Mouse (Mus musculus) adrenal gland (tissue): Measurements from ENCODE around the gene Nop9.

Experiments
- intact Hi-C: fragments of 180-260 bp; cut with DNase I; formaldehyde crosslinking; loops from one replicate; pipeline ENCODE4 v1.15.1; 2025
- long read RNA-seq, 2 experiments: library from polyadenylated mRNA; unstranded; transcript quantifications; one replicate each; pipeline ENCODE4 v2.0.0; 2020; ENCODE audit warnings: borderline replicate concordance in 1 of 2; ENCODE audit not compliant: insufficient replicate concordance in 1 of 2

Nop9 gene
- long read RNA-seq, experiment 1, transcript Nop9-201 (10 exons, 3,694 nt), result major isoform, 12 of 14 reads
- long read RNA-seq, experiment 1, partial matches to known transcripts, result 0 of 14 reads
- long read RNA-seq, experiment 1, other reads (novel, unspliced or antisense), result 2 of 14 reads
- long read RNA-seq, experiment 2, transcript Nop9-201 (10 exons, 3,694 nt), result major isoform, 26 of 32 reads
- long read RNA-seq, experiment 2, partial matches to known transcripts, result 3 of 32 reads
- long read RNA-seq, experiment 2, other reads (novel, unspliced or antisense), result 3 of 32 reads

DNA sequence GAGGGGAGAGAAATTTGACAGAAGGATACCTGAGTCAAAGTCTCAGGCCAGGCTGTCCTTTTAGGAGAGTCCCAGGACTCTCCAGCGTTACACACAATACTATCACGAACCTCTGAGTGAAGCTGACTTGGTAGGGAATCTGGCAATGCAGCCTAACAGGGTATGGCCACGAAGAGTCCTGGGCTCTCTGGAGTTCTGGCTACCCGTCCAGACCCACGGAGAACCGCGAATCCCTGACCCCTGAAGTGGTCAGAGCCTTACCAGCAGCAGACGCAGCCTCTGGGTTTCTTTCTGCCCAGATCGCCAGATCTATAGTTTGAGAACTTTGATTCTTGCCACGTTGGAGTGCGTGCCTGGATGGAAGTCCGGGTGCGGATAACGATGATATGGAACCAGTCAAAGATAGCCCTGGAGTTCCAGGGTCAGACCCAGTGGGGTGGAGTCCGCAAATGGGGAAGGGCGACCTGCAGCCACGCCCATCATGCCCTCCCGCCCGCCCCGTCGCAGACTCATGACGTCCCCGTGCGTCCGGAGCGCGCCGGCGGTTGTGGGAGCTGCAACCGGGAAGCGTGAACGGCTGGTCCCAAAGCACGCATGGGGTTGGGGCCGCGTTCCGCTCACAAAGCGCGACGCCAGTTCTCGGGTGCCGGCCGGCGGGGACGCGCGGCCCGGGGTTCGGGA, at the start of gene Nop9, which contains the start of gene Dhrs1:
Gene Nop9 (plus strand): TSS at position 514 of the 681 bp plus-strand sequence.
Gene Dhrs1 (minus strand): TSS at position 511 of the 681 bp plus-strand sequence.
- intact Hi-C loops, result loop anchor here (2.0 kb wide), 1 partner anchor 111 kb away; the partner anchor contains the start of gene Ipo4

DNA sequence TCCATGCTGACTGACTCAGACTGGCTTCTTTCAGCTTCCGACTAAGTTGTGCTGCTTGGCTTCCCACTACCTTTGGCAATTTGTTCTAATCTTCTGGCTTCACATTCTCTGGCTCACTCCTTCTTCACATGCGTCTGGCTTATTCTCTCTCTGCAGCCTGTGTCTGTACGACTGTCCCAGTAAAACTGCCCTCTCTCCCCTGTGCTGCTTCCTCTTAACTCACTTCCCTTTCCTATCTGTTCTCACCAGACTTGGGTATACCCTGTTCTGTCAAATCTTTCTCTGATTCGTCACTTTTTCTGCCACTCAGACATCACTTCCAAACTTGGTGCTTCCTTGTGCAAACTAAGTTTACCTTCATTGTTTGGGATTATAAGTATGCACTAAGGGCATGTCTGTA, 48.3 kb upstream of the Nop9 start:
- intact Hi-C loops, result no loop called here

DNA sequence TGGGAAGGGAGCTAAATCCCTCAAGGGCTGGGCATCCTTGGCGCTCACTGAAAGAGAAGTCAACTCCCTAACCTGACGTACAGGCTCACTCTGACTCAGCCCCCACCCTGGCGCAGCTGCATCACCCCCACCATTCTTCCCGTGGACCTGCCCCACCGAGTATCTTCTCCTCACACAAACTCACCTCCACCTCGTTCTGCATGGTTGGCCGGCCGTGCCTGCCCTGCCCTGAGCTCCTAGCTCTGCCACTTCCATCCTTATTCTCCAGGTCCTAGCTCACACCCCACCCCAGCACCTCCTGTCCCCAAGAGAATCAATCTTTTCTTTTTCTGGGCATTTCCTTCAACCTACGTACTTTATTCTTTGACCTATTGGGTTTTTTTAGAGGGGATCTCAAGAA, 44.4 kb upstream of the Nop9 start:
- intact Hi-C loops, result no loop called here

DNA sequence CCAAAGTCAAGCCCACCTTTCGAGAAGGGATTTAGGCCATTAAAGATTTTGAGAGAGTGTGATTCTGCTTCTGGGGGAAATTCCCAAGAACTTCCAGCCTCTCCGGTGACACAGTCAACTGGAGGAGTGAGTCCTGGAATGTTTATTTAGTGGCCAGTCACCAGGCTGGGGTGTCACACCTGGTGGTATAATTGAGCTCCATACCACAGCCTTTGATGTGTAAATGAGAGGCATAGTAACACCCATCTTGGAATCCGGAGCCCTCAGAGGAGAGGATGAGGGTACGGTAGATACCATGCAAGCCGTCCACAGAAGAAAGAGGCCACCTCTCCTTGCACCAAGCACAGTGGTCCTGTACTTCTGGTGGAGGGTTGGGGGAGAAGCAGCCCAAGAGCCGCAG, 42.7 kb upstream of the Nop9 start:
- intact Hi-C loops, result no loop called here

DNA sequence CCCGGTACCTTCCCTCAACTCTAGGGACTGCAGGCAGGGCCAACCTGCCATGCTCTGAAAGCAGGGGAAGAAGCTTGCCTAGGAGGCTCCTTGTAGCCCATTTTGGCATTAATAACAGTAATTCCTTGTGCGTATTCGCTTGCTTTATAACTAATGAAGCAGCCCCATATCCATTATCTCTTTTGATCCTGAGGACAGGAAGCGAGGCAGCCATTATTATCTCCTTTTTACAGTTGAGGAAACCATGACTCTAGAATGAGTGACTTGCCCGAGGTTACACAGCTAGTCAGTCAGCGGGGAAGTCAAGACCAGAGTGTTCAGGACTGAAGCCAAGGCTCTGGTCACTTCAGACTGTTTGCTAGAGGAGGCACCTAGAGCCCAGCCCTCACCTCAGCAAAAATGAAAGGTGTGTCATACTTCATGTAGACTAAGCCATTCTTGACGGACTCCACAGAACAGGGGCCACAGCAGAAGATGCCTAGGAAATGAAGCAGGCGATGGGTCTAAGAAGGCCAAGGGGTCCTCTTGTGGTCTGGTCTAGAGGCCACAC, 39.4 kb upstream of the Nop9 start:
- intact Hi-C loops, result no loop called here

DNA sequence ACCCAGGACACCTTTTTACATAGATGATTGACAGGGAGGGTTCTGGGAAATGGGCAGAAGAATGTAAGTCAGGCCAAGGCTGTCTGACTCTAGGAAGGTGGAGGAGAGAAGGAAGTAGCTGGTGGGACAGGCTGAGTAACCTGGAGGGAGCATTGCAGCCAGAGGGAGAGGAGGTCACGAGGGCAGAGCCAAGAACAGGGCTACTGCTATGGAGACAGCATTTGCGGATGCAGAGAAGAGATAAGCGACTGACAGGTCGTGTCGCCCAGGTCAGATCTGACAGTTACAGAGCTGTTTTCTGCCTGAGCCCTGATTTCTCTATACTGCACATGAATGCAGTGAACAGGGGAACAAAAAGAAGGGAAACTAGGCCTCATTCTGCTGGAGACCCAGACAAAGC, 38.1 kb upstream of the Nop9 start:
- intact Hi-C loops, result no loop called here

DNA sequence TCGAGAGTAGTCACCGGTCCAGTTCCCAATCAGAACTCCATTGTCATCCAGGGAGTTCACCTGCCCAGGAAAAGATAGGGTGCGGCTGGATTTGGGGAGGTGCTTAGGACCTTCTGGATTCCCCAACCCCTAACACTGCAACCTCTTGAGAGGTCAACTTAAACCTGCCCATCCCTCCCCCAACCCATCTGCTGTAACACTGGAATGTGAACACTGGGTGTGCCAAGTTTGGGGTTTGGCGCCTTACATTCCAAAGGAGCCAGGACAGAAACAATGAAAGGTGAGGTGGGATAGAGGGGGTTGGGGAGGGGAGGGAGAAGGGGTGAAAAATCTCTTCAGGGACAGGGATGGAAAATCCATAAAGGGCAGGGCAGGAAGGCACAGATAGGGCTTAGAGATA, 36.0 kb upstream of the Nop9 start:
- intact Hi-C loops, result no loop called here

DNA sequence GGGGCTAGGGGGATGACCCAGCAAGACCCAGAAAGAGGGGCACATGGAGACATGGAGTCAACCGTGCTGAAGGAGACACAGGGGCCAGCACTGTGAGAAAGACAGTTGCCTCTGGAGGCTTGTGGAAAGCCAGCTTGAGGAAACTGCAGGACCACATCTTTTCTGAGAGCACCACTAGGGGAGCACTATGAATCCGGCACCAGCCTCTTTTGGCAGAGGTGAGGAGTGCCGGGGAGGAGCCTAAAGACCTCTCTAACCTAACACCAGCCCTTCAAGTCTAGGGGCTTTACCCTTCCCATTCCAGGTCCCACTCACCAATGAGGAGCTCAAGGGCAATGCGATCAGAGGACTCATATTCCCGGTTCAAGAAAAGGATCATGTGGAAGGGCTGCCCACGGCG, 33.7 kb upstream of the Nop9 start:
- intact Hi-C loops, result no loop called here

DNA sequence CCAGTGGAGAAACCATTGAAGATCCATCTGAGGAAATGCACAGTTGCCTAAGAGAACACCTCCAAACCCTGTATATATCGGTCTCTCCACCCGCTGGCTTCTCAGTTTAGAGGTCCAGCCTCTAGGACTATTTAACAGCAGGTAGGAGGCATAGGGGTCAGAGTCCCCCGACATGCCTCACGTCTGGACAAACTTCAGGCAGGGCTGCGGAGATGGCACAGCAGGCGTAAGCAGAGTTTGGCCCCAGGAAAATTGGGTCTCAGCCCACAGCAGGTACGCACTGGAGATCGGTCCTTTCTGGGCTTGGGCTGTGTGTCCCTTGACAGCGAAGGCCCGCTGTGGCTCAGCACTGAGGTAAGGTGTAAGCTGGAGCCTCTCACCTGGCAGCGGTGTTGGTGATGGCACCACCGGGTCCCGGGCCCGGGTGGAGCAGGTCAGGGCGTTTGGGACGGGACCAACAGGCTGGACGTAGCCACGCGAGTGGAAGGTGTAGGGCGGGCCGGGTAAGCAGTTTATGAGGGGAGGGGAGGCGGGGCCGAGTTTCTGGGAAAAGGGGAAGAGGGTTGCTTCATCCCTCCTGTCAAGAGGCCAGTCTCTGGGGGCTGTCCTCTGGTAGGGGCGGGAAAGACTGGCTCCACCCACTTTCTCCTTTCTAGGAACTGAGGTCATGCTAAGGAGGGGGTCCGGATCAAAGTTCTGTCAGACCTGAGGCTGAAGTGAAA, 32.3 kb upstream of the Nop9 start:
- intact Hi-C loops, result no loop called here

DNA sequence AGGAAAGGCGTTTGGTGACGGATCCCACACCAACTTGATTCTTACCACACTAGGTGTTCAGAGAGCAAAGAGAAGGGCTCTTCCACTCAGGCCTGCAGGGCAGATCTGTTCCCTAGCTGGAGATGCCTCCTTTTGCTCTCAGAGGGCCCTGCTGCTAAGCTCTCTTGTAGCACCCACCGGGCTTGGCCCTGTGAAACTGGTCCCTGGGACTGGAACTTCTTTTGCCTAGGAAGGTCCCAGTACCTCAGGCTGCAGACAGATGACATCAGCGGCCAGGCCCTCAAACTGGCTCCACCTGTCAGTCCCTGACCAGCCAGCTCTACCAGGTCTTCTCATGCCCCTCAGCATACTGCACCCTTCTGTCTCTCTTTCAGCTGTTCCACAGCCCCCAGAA, 31.8 kb upstream of the Nop9 start, which contains the start of gene Tgm1:
Gene Tgm1 (minus strand): TSS at position 198 of the 394 bp plus-strand sequence.
- intact Hi-C loops, result no loop called here

DNA sequence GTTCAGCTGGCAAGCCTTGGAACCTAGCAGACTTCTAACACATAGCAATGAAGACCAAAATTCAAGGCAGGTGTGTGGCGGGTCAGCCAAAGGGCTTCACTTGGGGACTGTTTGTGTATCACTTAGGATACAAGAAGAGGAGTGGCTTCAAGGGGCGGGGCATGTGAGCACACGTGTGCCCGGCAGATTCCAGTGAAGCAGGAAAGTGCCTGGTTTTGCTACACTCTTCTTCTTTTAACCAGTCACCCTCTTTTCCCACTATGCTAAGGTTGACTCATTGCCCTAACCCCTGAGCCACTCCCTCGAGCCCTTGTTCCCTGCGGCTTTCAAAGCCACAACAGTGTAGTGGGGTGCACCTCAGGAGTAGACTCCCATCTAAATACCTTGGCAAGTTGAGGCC, 30.6 kb upstream of the Nop9 start:
- intact Hi-C loops, result no loop called here

DNA sequence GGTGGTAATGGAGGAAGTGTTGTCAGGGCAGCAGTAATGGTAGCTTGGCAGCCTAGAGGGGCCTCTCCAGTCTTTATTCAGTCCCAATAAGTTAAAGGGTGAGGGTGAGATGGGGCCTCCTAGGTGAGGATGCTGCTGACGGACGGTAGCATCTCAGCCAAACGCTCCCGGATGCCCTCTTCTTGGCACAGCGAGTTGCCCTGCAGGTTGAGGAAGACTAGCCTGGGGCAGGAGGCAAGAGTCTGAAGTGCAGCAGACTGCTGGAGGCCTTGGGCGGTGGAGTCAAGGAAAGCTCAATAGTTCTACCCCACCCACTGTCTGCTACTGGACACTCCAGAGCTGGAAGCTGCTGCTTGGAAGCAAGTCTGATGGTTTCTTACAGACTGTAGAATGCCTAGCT, 29.2 kb upstream of the Nop9 start:
- intact Hi-C loops, result no loop called here

DNA sequence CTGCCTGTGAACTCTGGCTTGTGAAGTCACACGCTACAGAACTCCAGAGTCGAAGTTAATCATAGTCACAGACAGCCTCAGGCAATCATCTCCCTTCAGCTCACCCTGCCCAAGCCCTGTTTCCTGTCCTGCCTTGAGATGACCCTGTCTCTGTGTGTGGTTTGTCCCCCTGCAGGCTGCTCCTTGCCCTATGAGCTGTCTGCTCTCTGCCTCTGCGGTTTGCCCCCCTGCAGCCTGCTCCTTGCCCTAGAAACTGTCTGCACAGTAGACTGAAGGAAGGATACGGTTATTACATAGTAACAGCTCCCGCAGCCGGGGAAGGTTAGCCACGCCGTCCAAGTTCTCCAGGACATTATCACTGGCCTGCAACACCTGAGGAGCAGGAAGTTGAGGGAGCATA, 28.6 kb upstream of the Nop9 start:
- intact Hi-C loops, result no loop called here

DNA sequence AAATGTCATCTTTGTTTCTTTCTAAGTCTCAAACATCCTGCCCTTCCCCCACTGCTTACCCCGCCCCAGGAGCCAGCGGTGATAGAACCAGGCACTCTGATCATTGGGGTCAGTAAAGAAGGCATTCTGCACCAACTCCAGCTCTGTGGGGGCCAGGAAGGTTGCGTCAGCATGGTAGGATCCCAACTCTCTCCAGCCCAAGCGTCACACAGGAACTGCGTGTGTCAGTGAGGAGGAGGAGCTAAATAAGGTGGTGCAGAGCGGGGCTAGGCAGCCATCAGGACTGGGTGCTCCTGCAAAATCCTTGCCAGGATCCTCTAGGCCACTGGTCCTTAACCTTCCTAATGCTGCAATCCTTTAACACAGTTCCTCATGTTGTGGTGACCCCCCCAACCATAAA, 25.8 kb upstream of the Nop9 start:
- intact Hi-C loops, result no loop called here

DNA sequence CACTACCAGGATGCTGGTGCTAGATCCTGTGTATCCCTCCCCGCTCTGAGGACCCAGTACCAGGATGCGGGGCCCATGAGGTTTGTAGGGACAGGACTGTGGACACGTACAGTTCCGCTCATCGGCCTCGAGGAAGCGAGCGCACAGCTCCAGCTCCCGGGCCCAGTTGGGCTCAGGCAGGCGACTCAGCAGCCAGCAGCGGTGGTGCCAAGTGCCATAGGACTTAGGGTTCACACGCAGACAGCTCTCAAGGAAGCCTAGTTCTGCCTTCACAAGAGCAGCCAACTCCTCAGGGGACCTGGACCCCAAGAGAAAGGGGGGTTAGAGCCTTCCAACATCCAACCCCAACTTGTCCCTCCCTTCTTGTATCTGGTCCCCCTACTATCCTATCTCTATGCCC, 24.8 kb upstream of the Nop9 start:
- intact Hi-C loops, result no loop called here

DNA sequence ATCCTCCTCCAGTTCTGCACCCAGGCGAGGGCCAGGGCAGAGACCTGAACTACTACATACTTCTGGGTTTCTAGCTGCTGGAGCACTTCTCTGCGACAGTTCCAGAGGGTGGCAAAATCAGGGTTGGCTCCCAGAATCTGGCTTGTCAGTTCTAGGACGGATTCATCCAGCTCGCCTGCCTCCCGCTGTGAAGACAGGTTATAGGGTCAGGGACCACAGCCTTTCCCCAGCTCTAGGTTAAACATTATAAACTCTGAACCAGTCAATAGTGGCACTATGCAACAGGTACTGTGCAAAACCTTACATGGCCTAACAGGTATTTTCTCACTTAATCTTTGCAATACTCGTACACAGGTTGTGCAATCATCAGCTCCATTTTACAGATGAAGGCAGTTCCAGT, 24.4 kb upstream of the Nop9 start:
- intact Hi-C loops, result no loop called here

DNA sequence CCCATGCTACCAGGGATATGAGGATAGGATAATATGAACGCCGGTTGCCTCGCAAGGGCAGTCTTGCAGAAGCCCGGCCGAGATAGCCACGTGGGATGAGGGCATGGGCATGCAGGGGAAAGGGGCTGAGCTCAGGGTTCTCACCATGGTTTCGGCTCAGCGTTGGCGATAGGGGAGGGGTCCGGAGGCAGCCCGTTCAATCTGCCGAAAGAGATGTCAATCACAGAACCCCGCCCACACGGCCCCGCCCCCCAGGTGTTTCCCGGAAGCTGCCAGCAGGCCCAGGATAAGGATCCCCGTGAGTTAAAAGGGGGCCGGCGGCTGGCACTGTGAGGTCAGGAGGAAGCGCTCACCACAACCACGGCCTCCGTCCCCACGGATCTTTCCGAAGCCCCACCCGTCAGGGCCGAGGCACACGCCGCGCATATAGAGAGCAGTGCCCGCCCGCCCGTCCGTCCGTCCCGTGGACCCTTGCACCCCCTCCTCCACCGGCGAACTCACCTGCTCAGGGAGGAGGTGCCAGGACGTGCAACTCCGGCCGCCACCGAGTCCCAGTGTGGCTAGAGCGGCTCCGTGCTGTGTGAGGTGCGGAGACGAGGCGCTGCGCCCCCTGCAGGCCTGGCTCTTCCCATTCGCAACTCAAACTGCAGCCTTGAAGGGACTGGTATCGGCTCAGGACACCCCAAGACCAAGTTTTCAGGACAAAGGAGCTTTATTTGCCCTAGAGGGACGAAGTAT, 23.6 kb upstream of the Nop9 start, which contains the start of gene Rabggta:
Gene Rabggta (minus strand): TSS at position 564 of the 738 bp plus-strand sequence.
- intact Hi-C loops, result no loop called here

DNA sequence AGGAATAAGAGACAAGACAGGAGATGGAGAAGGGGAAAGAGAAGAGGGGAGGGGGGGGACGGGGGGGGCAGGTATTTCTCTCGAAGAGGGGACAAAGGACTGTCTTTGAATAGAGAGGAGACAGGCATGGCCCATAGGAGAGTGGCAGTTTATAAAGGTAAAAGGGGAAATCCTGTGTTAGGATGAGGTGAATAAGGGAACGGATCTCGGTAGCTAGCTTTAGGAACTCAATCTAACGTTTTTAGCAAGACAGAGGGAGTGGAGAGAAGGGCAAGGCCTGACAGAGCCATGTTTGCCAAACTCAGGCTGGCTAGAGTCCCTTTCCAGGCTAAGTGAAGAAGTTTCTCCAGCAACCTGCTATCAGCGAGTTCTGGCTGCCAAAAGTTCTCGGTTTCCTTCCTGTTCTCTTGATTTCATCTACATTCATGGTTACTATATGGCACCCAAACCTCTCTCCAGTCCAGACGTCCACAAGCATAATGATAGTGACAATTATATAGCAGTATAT, 23.0 kb upstream of the Nop9 start:
- intact Hi-C loops, result no loop called here

DNA sequence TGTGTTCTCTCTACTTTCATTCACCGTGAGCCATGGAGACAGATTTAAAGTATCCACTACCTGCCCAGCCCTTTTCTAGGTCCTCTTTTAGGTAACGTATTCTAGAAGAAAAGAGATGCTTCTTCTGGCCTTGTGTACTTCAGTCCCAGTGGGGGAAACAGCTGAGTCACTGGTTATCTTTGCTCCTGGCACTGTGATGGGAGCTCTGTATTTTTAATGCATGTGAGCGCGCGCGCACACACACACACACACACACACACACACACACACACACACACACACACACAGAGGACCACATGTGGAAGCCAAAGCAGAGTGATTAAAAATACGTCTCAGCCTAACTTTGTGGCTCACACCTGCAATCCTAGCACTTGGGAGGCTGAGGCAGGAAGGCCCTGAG, 22.1 kb upstream of the Nop9 start:
- intact Hi-C loops, result no loop called here

DNA sequence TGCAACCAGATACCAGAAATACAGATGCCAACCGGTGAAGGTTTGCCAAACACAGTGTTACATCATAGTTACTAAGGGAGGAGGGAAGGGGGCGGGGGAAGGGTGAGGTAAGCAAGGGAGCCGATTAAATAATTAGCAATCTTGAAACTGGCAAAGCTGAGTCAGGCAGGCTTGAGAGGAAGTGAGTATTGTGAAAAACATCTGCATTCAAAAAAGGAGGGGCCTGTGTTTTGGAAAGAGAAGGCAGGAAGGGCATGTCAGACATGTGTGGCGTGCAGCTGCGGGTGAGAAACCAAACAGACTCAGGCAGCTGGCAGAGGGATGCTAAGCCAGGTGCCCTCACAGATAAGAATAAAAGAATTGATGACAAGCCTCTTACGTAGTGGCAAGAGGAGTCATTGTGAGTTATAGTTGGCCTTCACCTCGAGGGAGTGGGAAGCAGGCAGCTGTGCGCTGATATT, 21.1 kb upstream of the Nop9 start:
- intact Hi-C loops, result no loop called here

DNA sequence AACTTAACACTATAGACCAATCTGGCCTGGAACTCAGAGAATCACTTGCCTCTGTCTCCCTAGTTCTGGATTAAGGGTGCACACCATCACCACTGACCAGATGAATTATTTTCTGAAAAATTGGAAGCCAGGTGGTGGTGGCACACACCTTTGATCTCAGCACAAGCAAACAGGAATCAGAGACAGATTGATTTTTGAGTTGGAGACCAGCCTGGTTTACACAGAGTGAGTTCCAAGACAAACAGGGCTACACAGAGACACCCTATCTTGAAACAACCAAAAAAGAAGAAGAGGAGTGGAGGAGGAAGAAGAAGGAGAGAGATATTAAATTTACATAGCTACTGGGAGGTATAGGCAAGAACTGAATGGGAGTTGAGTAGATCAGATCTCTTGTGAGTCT, 19.2 kb upstream of the Nop9 start:
- intact Hi-C loops, result no loop called here
